Mouse (Mus musculus): ENCODE measurements at regions not wholly inside any gene's neighbourhood (a gene's known extent, or its start where the extent isn't known, plus 50 kb on each side); places are given as distances from the start of the nearest gene placed in this dataset.
"Not testable (repeated sequence)": the region's sequence is repeated elsewhere in the genome, so short reads cannot be mapped to it uniquely, and the experiment has no call there.

DNA sequence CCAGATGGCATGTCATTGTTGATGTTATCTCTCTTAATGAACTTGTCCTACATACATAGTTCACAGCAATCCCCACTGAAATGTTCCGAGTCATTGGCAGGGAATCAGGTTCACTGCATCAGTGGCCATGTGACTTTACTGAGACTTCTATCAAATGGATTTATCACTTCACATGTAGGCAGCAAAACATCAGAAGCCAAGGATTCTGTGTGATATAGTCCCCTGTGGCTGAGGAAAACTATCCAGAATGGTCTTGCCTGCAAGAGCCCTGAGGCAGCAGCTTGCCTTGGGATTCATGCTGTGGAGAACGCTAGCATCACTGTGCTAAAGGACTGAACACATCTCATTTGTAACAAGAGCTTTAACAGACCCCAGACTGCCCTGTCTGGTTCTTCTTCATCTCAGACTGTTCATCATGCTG lies 1468.2 kb downstream of the Zfp704 start:
- no peak for DNase-seq (ENCODE audit: low spot score)
- H3K4me1 ChIP-seq (replicated peaks): no peaks in the 10 kb centered on the region
- WGBS: 71% methylated on average over 2 of the region's 2 CpGs
- H3K4me3 ChIP-seq: no peak overlapping the region
- no peaks in the 10 kb centered on the region for H3K9me3 ChIP-seq
- H3K36me3 ChIP-seq: no peaks in the 10 kb centered on the region
- H3K27me3 ChIP-seq (ENCODE audit: insufficient read depth, poor library complexity, severe bottlenecking): no peaks in the 10 kb centered on the region
- no peak overlapping the region for H3K27ac ChIP-seq

DNA sequence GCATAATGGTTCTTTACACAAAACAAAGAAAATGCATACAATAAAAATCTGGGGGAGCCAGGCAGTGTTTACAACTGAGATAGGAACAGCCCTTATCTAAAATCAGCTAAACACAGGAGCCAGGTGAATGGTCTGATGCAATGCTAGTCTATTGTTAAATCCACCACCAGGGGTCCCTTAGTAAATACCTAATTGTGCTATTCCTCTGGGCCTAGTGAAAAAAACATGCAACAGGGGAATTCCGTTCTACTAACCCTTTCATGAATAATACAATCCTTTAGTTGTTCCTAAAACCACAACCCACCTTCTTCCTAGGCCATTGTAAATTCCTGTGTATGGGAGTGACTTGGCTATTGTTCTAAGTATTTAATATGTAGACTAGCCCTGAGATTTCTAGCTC lies 1486.2 kb downstream of the Zfp704 start:
- H3K27ac ChIP-seq; H3K27me3 ChIP-seq (ENCODE audit: insufficient read depth, poor library complexity, severe bottlenecking); H3K9me3 ChIP-seq; H3K4me3 ChIP-seq; DNase-seq (ENCODE audit: low spot score); H3K4me1 ChIP-seq (replicated peaks); H3K36me3 ChIP-seq: not testable (repeated sequence)
- 54% methylated on average over 1 of the region's 1 CpGs for WGBS

DNA sequence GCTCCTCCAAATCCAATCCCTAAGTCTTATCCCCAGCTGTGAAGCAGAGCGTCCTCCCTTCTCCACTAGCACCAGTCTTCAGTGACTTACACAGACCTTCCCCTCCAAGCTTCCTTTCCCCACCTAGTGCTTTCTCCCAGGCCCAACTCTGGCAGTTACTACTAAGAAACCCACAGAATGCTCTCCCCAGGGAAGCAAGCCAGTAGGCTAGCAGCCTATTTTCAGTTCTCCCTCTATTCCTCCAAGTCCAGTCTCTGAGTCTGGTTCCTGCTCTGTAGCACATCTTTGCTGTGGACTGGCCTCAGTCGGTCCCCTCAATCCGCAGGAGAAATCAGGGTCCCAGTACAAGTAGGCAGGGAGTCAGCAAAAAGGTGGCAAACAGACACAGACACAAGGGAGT lies 1486.7 kb downstream of the Zfp704 start:
- Histone ChIP-seq H3K27me3 (ENCODE audit: insufficient read depth, poor library complexity, severe bottlenecking) (no peaks in the 10 kb centered on the region), H3K36me3 (no peaks in the 10 kb centered on the region), H3K27ac (no peak overlapping the region), H3K4me3 (no peak overlapping the region), H3K4me1 (replicated peaks) (no peaks in the 10 kb centered on the region), H3K9me3 (no peaks in the 10 kb centered on the region)
- WGBS: 57% methylated on average over 3 of the region's 3 CpGs
- DNase-seq (ENCODE audit: low spot score): no peak

DNA sequence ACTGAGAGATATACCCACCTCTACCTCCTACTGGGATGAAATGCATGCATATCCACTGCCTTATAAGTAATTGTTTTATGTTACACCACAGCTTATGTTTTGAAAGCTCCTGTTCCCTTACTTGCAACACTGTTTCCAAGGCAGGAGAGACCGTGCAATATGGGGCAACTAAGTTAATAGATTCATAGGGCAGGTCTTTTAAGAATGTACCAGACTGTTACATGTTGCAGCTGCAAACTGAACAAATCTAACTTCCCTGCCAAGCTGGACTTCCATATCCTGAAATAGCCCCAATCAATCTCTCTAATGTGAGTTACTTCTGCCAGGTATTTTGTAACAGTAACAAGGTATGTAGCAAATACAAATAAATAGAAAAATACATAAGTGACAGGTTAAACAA lies 1478.0 kb upstream of the 1700008P02Rik start:
- 86% methylated on average over 1 of the region's 1 CpGs for WGBS
- DNase-seq (ENCODE audit: low spot score): no peak
- H3K27me3 ChIP-seq (ENCODE audit: insufficient read depth, poor library complexity, severe bottlenecking): no peaks in the 10 kb centered on the region
- no peak overlapping the region for H3K4me3 ChIP-seq
- H3K4me1 ChIP-seq (replicated peaks): no peaks in the 10 kb centered on the region
- no peaks in the 10 kb centered on the region for H3K36me3 ChIP-seq
- no peak overlapping the region for H3K27ac ChIP-seq
- H3K9me3 ChIP-seq: no peaks in the 10 kb centered on the region

DNA sequence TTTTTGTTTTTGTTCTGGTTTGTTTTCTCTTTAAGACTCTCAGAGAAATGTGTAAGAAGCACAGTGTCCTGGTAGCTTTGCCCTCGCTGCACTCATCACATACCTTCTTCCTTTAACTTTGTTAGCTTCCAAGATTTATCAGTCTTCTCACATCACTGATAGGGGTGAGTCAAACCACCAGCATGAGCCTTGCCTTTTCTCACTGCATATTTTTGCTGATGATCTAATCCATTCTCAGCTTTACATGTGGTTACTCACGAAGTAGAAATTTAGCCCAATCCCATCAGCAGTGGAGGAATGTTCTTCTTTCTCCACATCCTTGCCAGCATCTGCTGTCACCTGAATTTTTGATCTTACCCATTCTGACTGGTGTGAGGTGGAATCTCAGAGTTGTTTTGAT lies 1464.5 kb upstream of the 1700008P02Rik start:
- no peaks in the 10 kb centered on the region for H3K9me3 ChIP-seq
- WGBS: 74% methylated on average over 2 of the region's 2 CpGs
- no peak overlapping the region for H3K4me3 ChIP-seq
- no peak for DNase-seq (ENCODE audit: low spot score)
- H3K27ac ChIP-seq: no peak overlapping the region
- no peaks in the 10 kb centered on the region for H3K4me1 ChIP-seq (replicated peaks)
- no peaks in the 10 kb centered on the region for H3K27me3 ChIP-seq (ENCODE audit: insufficient read depth, poor library complexity, severe bottlenecking)
- no peaks in the 10 kb centered on the region for H3K36me3 ChIP-seq

DNA sequence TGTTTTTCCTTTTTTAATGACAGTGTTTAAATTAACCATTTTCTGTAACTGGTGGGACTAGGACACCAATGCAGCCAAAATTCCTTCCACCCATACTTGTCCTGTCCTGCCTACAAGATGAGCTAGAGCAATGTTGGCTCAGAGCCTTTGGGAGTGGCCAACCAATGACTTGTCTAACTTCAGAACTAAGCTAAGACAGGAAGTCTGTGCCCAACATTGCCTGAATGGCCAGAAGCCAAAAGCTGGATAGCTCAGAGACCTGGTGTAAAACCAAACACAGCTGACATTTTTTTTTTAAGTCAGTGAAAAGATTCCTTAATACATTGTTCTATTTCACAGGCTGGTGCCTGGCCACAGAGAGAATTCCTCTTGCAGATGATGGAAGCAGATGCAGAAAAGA lies 1433.5 kb upstream of the 1700008P02Rik start:
- H3K27me3 ChIP-seq (ENCODE audit: insufficient read depth, poor library complexity, severe bottlenecking): no peaks in the 10 kb centered on the region
- H3K9me3 ChIP-seq: no peaks in the 10 kb centered on the region
- H3K27ac ChIP-seq: no peak overlapping the region
- H3K36me3 ChIP-seq: no peaks in the 10 kb centered on the region
- no peak overlapping the region for H3K4me3 ChIP-seq
- no peaks in the 10 kb centered on the region for H3K4me1 ChIP-seq (replicated peaks)
- DNase-seq (ENCODE audit: low spot score): no peak

DNA sequence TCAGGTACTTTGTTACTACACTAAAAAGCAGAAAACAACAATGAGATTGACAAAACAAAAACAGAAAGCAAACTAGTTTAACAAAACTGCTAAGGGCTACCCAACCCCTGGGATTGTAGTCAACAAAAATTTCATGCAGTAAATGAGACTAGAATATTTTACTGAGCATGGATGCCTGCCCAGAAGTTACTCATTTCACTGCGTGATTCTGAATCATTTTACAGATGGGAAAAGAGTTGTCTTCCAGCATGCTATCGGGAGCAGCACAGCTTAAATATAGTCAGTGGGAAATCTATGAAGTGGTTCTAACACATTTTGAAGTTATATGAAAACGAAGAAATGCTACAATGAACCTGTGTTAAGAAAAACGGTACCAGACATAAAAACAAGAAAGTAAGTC lies 1430.9 kb upstream of the 1700008P02Rik start:
- 91% methylated on average over 4 of the region's 4 CpGs for WGBS
- H3K9me3 ChIP-seq: no peaks in the 10 kb centered on the region
- no peak for DNase-seq (ENCODE audit: low spot score)
- no peak overlapping the region for H3K4me3 ChIP-seq
- H3K27ac ChIP-seq: no peak overlapping the region
- no peaks in the 10 kb centered on the region for H3K27me3 ChIP-seq (ENCODE audit: insufficient read depth, poor library complexity, severe bottlenecking)
- no peaks in the 10 kb centered on the region for H3K36me3 ChIP-seq
- no peaks in the 10 kb centered on the region for H3K4me1 ChIP-seq (replicated peaks)

DNA sequence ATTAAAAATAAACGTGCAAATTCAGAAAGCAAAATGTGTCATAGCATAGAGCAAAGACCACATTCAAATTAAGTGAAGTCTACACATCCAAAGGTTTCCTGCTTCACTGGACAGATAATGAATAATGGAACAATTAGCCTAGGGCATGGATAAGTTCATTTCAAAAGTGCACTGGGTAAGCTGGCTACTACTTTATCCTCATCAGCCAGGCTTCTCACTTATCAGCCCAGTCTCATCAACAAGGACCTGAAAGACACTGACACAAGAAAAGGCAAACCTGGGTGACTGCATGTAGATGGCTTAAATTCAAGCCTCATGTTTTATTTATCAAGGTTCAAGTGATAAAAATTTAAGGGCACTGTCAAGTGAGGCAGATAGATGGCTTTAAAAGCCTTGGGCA lies 1429.5 kb upstream of the 1700008P02Rik start:
- Histone ChIP-seq H3K4me1 (replicated peaks) (no peaks in the 10 kb centered on the region), H3K9me3 (no peaks in the 10 kb centered on the region), H3K36me3 (no peaks in the 10 kb centered on the region), H3K4me3 (no peak overlapping the region), H3K27ac (no peak overlapping the region), H3K27me3 (ENCODE audit: insufficient read depth, poor library complexity, severe bottlenecking) (no peaks in the 10 kb centered on the region)
- 79% methylated on average over 1 of the region's 1 CpGs for WGBS
- DNase-seq (ENCODE audit: low spot score): no peak

DNA sequence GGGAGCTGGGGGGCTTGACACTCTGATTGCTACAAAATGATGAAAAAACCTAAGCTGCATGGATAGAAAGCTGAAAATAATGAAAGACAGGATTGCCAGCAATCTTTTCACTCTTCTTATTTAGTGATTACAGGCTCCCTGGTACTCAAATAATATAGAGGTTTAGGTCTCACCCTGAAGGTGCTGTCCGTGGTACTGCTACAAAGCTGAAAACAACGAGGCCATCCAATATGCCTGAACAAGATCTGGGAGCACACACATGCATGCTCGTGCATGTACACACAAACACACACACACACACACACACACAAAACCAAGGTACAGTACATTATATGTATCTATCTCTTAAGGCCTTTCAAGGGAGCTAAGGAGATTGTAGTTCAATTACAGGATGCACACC lies 1426.1 kb upstream of the 1700008P02Rik start:
- 62% methylated on average over 3 of the region's 3 CpGs for WGBS
- DNase-seq (ENCODE audit: low spot score): no peak
- H3K36me3 ChIP-seq: no peaks in the 10 kb centered on the region

DNA sequence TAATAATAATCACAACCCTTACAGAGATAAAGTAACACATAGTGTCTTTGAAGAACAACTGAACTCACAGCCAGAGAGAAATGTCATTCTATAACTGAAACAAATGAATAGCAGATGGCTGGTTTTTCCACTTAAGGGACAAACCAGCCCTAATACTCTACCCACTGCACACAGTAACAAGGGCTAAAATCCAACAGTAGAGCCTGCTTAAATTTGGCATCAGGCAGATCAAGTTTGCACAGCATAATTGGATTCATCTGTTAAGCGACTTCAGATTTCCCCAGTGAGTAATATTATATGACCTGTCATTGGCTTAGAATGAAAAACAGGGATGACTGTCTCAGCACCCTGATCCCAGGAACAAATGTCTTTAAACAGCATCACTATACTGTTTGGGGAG lies 1416.5 kb upstream of the 1700008P02Rik start:
- Histone ChIP-seq H3K27me3 (ENCODE audit: insufficient read depth, poor library complexity, severe bottlenecking) (no peaks in the 10 kb centered on the region), H3K27ac (no peak overlapping the region), H3K36me3 (no peaks in the 10 kb centered on the region), H3K4me3 (no peak overlapping the region), H3K4me1 (replicated peaks) (peaks cover 6% of the 10 kb centered on the region), H3K9me3 (no peaks in the 10 kb centered on the region)
- DNase-seq (ENCODE audit: low spot score): no peak
- 60% methylated on average over 1 of the region's 1 CpGs for WGBS

More for the DNA sequence above, 1426.1 kb upstream of the 1700008P02Rik start:
- Histone ChIP-seq H3K4me1 (replicated peaks) (no peaks in the 10 kb centered on the region), H3K9me3 (no peaks in the 10 kb centered on the region), H3K27me3 (ENCODE audit: insufficient read depth, poor library complexity, severe bottlenecking) (no peaks in the 10 kb centered on the region), H3K4me3 (no peak overlapping the region), H3K27ac (no peak overlapping the region)

DNA sequence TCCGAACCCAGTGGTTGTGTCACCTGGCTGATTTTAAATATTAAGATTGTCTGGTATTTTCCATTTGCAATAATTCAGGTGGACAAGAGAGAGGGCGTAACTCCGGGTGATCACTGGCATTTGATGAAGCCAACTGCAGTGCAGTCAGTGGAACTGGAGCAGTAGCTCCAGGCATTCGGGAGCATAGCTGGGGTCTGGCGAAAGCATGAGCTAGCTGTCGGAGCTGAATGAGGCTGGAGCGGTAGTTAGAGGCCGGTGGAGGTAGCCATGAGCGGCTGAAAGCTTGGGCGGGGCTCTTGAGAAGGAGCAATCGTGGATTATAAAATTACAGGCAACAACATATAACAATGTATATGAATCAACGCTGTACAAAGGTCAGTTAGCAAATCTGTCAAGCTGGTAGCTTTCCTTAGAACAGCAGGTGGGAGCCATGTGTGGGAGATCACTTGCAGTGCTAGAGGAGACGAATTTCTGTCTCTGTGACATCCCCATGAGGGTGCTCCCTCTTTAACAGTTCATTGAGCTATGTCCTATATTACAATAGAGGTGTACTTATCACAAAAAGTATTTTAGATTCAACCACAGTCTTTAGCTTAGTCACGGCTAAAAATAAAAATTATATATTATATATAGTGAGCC lies 1415.0 kb upstream of the 1700008P02Rik start:
- Histone ChIP-seq H3K4me3 (no peak overlapping the region), H3K4me1 (replicated peaks) (peaks cover 6% of the 10 kb centered on the region), H3K9me3 (no peaks in the 10 kb centered on the region), H3K27ac (no peak overlapping the region), H3K27me3 (ENCODE audit: insufficient read depth, poor library complexity, severe bottlenecking) (no peaks in the 10 kb centered on the region), H3K36me3 (no peaks in the 10 kb centered on the region)
- 71% methylated on average over 14 of the region's 14 CpGs for WGBS
- no peak for DNase-seq (ENCODE audit: low spot score)

DNA sequence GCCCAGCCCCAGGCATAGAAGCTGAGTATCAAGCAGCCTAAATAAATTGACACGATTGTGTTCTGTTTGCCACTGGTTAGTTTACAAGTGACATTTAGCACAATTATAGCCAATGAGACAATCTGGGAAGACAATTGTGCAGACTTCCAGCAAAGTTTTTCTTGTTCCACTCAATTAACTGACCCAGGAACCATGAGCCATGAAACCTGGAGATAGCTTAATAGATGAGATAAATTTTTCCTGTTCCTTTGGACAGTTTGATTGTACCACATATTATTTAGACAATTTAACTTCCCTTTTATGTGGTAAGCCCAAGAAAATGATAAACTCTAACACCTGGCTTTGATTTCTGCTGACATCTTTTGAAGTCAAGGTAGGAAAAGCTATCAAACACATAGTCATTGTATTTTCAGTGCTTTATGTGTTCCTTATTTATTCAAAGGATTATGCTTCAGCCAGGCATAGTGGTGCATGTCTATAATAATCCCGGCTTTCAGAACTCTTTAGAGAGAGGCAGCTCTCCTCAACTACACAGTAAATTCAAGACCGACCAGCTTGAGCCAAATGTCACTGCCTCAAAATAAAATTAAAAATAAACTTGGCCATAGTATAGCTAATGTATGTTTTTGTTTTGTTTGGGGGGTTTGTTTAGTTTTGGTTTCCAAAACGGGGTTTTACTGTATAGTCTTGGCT lies 1406.2 kb upstream of the 1700008P02Rik start:
- Histone ChIP-seq H3K36me3 (no peaks in the 10 kb centered on the region), H3K27ac (no peak overlapping the region), H3K4me1 (replicated peaks) (no peaks in the 10 kb centered on the region), H3K9me3 (no peaks in the 10 kb centered on the region), H3K4me3 (no peak overlapping the region), H3K27me3 (ENCODE audit: insufficient read depth, poor library complexity, severe bottlenecking) (no peaks in the 10 kb centered on the region)
- DNase-seq (ENCODE audit: low spot score): no peak
- 91% methylated on average over 4 of the region's 4 CpGs for WGBS

DNA sequence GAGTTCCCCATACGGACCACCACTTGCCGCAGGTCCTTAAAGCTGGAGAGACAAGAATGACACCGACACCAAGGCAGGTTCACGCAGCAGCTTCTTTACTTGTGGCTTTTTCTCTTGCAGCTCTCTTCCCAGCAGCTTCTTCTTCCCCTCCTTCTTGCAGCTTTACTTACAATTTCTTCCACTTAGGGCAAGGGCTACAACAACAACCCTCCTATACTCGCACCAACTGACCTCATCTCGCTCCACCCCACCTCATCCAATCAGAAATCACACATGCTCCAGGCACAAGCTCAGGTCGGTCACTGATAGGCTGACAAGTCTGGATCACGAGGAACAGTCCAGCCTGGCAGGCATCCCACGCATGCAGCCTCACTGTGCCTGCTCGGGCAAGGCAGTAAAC lies 1402.4 kb upstream of the 1700008P02Rik start:
- 94% methylated on average over 10 of the region's 10 CpGs for WGBS
- no peak overlapping the region for H3K4me3 ChIP-seq

More for the DNA sequence above, 1402.4 kb upstream of the 1700008P02Rik start:
- Histone ChIP-seq H3K36me3 (no peaks in the 10 kb centered on the region), H3K27ac (no peak overlapping the region), H3K9me3 (peaks cover 8% of the 10 kb centered on the region), H3K4me1 (replicated peaks) (peaks cover under 1% of the 10 kb centered on the region; the same call in 1 of the 2 replicates), H3K27me3 (ENCODE audit: insufficient read depth, poor library complexity, severe bottlenecking) (no peaks in the 10 kb centered on the region)
- no peak for DNase-seq (ENCODE audit: low spot score)
